Mouse (Mus musculus) testis, postnatal 10 days (tissue): Measurements from ENCODE around the gene Pla2g4a.

ENCODE experiments used
- DNase-seq: peaks from one replicate; pipeline ENCODE4 v3.0.0; 2021; ENCODE audit warnings: low spot score

The Pla2g4a gene

DNA sequence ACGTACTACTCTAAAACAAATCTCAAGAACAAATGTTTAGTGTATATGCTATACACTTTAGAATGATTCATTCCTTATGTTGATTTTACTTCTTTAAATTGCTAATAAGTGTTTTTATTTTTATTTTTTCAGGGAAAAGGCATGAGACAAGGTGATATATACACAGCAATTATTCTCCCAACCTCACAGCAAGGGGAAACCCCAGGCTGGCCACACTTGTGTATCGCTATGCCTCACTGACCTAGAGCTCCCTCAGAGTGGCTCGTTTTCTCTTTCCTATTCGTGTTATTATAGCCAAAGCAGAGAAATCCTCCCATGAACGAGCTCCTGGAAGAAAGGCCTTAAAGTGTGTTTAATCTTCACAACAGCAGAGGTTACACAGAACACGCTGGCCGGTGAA, 106.2 kb downstream of the Pla2g4a start:
- no peak for DNase-seq

DNA sequence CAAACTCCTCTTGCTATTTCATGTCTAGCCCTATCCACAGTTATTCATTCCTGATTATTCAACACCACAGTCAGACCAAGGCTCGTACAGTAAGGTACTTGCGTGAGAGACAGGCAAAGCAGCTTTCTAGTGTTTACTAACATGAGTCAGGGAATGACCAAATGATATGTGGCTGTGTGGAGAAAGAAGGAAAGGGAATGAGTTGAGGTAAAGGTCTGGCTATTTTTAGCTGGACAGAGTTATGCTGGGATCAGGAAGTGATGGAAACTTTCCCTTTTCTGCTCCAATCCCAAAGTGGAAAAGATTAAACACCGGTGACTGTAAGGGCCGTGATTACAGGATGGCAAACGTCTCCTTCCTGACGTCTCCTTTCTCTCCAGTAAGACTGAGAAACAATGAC, 114.4 kb downstream of the Pla2g4a start:
- DNase-seq: no peak

DNA sequence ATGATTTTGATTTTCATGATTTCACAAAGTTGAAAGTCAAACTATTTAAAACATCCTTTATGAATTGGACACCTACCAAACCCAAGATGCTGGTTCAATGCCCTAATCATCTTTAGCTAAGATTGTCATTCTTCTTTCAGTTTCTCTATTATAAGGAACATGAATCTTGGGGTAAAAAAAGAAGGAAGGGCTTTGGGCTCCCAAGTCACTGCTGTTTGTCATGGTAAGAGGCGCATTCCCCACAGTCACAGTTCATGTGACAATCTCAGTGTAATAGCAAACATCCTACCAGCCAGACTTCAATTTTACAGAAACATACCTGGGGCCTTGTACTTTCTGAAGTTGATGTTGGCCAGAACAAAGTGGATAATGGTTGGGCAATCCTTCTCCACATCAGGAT, 119.2 kb downstream of the Pla2g4a start:
- DNase-seq: no peak

DNA sequence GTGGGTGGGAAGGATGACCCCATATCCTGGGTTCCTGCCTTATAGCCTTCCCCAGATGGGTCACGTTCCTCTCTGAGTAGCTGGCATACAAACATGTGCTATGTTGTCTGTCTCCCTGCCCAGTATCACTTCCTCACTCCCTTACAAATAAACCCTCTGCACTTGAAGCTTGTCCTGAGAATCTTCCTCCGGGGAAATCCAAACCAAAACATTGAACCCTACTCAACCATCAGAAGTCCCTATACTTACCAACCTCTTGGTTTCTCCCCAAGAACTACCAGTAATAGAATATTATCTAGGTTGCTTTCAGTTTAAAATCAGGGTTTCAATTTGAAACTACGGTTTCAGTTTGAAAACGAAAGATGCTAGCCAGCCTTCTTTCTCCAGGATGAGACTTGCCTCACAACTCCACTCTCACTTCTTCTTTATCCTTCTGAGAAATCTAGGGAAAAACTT, 120.1 kb downstream of the Pla2g4a start:
- no peak for DNase-seq

DNA sequence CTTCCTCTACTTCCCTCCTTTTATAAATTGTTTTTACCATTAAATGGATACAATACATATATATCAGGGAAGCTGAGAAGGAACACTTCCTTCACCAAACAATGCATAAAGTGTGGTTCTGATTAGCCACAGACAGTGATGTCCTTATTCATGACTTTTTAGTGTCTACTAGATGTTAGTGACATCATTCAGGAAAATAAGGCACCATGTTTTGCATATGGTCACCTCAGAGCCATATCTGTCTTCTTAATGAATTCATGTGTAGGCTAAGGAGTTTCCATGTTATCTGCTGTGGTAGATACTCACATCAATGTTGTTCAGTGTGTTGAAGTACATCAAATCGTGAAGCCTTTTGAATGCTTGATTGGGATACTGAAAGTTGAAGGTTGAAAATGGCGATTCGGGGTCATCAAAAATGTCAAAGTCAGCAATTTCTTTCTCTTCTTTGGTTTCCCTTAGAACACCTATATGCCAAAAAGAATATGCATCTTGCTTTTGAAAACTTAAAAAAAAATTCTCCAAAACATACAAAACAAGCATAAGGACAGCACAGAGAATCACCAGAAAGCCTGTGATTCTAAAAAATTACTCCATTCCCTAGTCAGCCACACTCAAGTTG, 120.7 kb downstream of the Pla2g4a start:
- no peak for DNase-seq

DNA sequence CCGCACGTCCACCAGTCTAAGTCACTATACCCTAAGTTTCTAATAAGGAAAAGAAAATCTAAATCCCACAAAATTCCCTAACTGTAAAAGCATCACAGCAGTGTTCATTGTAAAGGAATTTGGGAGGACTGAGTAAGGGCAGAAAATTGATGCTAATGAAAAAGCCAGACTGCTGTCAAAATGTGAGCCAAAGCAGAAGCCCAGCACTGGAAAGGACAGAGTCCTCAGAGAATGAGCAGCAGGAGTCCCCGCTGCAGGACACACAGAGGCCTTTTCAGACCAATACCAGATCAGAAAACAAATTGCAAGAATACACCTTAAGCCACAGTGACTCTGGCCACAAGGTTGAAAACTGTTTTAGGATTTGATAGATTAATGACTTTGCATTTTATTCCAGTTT, 124.6 kb downstream of the Pla2g4a start:
- DNase-seq: no peak

DNA sequence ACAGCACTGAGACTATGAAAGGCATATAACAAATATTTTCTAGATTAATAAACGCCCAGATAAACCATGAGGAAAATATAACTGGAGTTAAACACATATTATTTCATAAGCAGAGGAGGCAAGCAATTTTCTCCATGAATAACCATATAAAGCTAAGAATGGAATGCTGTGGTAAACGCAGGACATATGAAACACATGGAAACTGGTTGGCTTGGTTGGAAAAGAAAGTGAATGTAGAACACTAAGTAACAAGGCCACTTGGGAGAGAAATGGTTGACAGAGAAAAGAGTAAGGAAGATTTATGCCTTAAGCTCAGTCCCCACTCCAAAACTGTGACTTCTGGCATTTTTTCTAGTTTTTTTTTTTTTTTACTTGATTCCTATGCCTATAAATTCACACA, 127.2 kb downstream of the Pla2g4a start:
- no peak for DNase-seq

DNA sequence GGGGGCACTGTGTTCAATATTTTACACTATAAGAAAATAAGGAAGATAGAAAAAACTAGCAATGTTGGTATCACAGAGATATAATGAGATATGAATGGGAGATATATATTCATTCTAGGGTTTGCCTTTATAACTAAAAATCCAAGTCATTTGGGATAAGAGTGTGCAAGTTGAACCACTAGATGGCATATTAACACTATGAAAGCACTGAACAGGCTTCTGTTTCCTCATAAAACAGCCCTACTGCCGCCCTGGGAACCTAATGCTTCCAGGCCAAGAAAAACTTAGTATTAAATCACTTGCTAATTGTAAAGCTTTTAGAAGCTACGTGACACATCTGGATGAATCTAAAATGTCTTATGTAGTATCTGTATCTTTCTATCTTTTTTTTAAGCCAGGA, 128.1 kb downstream of the Pla2g4a start:
- no peak for DNase-seq

DNA sequence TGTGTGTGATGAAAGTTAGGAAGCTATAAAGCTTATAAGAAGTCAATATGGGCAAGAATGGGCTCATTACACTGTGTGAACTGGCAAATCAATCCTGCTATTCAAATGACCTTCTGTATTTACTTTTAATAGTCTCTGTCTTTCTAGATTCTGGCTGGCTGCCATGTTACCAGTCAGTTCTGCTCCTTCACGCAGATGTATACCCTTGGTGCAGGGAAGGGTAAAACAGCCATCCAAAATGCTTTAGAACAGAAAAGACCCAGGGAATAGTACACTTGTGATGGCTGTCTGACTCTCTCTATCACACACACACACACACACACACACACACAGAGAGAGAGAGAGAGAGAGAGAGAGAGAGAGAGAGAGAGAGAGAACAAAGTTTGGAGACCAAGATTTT, 128.6 kb downstream of the Pla2g4a start:
- DNase-seq: no peak

DNA sequence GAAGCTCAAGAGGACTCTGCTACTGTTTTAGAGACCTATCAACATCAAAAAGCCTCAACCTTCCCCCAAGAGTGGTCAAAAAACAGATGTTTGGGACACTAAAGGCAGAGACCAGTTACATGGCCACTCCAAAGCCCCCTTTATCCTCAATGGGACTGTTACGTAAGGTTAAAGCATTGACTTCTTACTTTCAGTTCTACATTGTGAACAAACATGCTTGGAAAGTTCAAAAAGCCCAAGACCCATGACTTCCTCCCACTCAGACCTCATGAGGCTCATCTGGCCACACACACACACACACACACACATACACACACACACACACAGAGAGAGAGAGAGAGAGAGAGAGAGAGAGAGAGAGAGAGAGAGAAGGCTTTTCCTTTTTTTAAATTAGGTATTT, 130.0 kb downstream of the Pla2g4a start:
- no peak for DNase-seq

DNA sequence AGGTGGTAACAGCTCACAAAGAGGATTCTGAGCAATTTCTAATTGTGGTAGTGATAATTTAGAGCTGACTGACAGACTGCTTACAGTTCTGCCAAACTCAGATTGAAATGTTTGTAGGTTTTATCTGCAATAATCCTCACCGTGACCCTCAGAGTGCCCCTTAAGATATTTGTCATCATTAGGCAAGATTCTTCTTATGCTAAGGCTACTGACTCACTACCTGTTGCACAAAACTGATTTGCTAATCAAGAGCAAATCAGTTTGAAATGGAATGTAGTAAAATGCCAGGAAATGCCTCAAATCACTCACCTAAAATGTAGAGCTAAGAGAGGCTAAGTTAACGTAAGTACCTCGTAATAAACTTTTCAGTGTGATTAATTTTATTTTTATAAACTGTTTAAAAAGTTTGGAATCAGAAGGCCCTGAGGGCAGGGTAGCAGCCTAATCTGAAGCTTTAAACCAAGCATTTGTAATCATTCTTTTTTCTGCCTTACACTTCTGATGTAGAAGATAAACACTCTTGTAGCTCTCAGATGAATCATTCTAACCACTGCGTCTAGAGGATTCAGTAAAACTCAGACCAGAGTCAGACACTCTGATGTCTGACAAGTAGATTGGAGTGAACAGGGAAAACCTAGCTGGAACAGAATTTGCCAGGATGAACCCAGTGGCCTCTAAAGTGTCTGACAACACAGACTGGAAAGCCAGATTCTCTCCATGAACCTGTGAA, 147.3 kb downstream of the Pla2g4a start:
- no peak for DNase-seq

DNA sequence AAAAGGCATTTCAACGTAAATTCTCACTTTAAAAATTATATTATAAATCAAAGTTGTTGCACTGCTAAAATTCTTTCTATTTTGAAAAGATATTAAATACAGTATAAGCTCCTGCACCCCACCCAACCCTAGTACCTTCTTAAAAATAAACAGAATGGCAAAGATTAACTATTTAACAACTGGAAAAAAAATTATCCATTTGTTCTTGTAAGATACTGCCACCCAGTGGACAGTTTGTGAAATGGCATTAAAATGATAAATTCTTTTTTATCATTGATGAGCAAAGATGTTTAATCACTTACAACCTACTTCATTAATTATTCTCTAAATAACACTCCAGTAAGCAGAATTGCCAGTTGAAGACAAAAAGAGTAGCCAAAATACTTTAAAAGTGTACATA, 151.6 kb downstream of the Pla2g4a start:
- no peak for DNase-seq
